In the genomic region with DNA sequence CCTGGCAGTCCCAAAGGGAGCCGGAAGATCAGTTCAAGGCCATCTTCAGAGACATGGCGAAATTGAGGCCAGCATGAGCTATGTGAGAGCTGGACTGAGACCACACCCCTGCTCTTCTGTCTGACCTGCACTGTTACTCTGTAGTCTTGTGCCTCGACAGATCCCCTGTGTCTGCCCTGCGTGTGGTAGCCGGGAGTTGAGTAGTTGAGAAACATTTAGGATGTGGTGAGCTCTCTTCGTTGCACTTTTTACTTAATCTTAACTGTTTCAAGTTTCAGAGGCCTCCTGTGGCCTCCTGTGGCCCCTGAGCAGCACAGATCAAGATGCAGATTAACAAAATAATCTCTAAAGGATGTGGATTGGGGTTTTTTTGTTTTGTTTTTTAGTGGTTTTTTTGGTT, we compare ENCODE assay signal across 19 mouse cellular contexts.
DNase-seq lines count a peak whose midpoint lies in the region; ATAC-seq and TF ChIP-seq lines count a peak whose summit lies in the region.
"Had no signal": no experiment of that assay in that cellular context is flagged by ENCODE, and none has a peak within 500 bp of the region (broad histone marks: within the 10 kb centered on the region; RNA-seq: fewer than 3 reads in every experiment).

No protein-coding gene starts in this region.

- no peaks in the 10 kb centered on the region for H3K36me3 ChIP-seq in hindbrain, embryonic 10.5 days
- H3K36me3 ChIP-seq in hindbrain, embryonic 16.5 days (ENCODE audit: control insufficient read depth, insufficient read depth, low read length) = no peaks in the 10 kb centered on the region
- H3K36me3 ChIP-seq in forebrain, embryonic 11.5 days (ENCODE audit: control insufficient read depth, insufficient read depth, low read length) = no peaks in the 10 kb centered on the region
- no peaks in the 10 kb centered on the region for H3K36me3 ChIP-seq in lung, postnatal 0 days (ENCODE audit: insufficient read depth, low read length)
- H3K36me3 ChIP-seq: embryonic facial prominence, embryonic 15.5 days; heart, embryonic 10.5 days; hindbrain, embryonic 12.5 days; intestine, embryonic 15.5 days; kidney, embryonic 15.5 days had no signal

- no peak for ATAC-seq in hindbrain, embryonic 16.5 days
- ATAC-seq in megakaryocyte progenitor cell, adult 5-6 weeks (replicated peaks; ENCODE audit: poor library complexity) = peak; percentile 55
- no peak for ATAC-seq in forebrain, embryonic 11.5 days (replicated peaks; ENCODE audit: low FRiP score)
- ATAC-seq in lung, postnatal 0 days = no peak
- ATAC-seq: forebrain, postnatal 0 days; intestine, embryonic 15.5 days; midbrain, embryonic 16.5 days had no signal

- no peaks in the 10 kb centered on the region for H3K27me3 ChIP-seq in hindbrain, embryonic 10.5 days (ENCODE audit: insufficient read depth, poor library complexity, severe bottlenecking)
- no peaks in the 10 kb centered on the region for H3K27me3 ChIP-seq in hindbrain, embryonic 16.5 days (replicated peaks; ENCODE audit: control insufficient read depth, insufficient read depth, low read length)
- H3K27me3 ChIP-seq in forebrain, embryonic 11.5 days (ENCODE audit: control insufficient read depth, insufficient read depth, low read length) = no peaks in the 10 kb centered on the region
- no peaks in the 10 kb centered on the region for H3K27me3 ChIP-seq in lung, postnatal 0 days (replicated peaks; ENCODE audit: insufficient read depth, low read length)
- H3K27me3 ChIP-seq: embryonic facial prominence, embryonic 15.5 days; hindbrain, embryonic 12.5 days; intestine, embryonic 15.5 days; kidney, embryonic 15.5 days had no signal

- H3K4me2 ChIP-seq in hindbrain, embryonic 16.5 days (ENCODE audit: low read length) = no peak overlapping the region
- H3K4me2 ChIP-seq in forebrain, embryonic 11.5 days (ENCODE audit: low read depth, low read length, severe bottlenecking) = no peak overlapping the region
- no peak overlapping the region for H3K4me2 ChIP-seq in lung, postnatal 0 days (replicated peaks; ENCODE audit: low read depth, low read length)
- H3K4me2 ChIP-seq: embryonic facial prominence, embryonic 15.5 days; hindbrain, embryonic 12.5 days; intestine, embryonic 15.5 days; kidney, embryonic 15.5 days had no signal

- no peak for TF ChIP-seq POLR2A in bone marrow, adult 2 months (IDR thresholded peaks at IDR 0.05; ENCODE audit: borderline replicate concordance, control insufficient read depth, low read depth, low read length)

- peak overlapping the region; percentile 35; the same call in 1 of the 2 replicates for H3K27ac ChIP-seq in hindbrain, embryonic 10.5 days
- H3K27ac ChIP-seq in hindbrain, embryonic 16.5 days (ENCODE audit: low read depth, low read length) = no peak overlapping the region
- H3K27ac ChIP-seq in bone marrow, adult 2 months (ENCODE audit: control insufficient read depth, insufficient read depth, low read depth, low read length, poor library complexity) = peak overlapping the region; percentile 72
- no peak overlapping the region for H3K27ac ChIP-seq in forebrain, embryonic 11.5 days (ENCODE audit: low read depth, low read length)
- no peak overlapping the region for H3K27ac ChIP-seq in lung, postnatal 0 days (ENCODE audit: low read length)
- H3K27ac ChIP-seq: embryonic facial prominence, embryonic 15.5 days; heart, embryonic 10.5 days; hindbrain, embryonic 12.5 days; intestine, embryonic 15.5 days; kidney, embryonic 15.5 days; liver, embryonic 14.5 days had no signal

- WGBS in hindbrain, embryonic 10.5 days = 43% methylated on average over 6 of the region's 6 CpGs
- 45% methylated on average over 6 of the region's 6 CpGs for WGBS in hindbrain, embryonic 16.5 days
- 17% methylated on average over 6 of the region's 6 CpGs for WGBS in bone marrow, adult 2 months
- 42% methylated on average over 6 of the region's 6 CpGs for WGBS in forebrain, embryonic 11.5 days
- WGBS in lung, postnatal 0 days = 56% methylated on average over 6 of the region's 6 CpGs

- no peak overlapping the region for H3K9ac ChIP-seq in hindbrain, embryonic 16.5 days (ENCODE audit: low read depth, low read length)
- no peak overlapping the region for H3K9ac ChIP-seq in forebrain, embryonic 11.5 days (ENCODE audit: low read length)
- H3K9ac ChIP-seq in lung, postnatal 0 days (replicated peaks; ENCODE audit: low read depth) = no peak overlapping the region
- H3K9ac ChIP-seq: embryonic facial prominence, embryonic 15.5 days; forebrain, postnatal 0 days; hindbrain, embryonic 12.5 days; intestine, embryonic 15.5 days; kidney, embryonic 15.5 days; liver, embryonic 14.5 days had no signal

- no peak for TF ChIP-seq CTCF in bone marrow, adult 2 months (IDR thresholded peaks at IDR 0.05; ENCODE audit: control insufficient read depth, insufficient read depth, low read length)
- TF ChIP-seq CTCF in lung, postnatal 0 days (IDR thresholded peaks at IDR 0.05) = no peak

- H3K4me3 ChIP-seq in hindbrain, embryonic 10.5 days = no peak overlapping the region
- no peak overlapping the region for H3K4me3 ChIP-seq in hindbrain, embryonic 16.5 days (ENCODE audit: low read length)
- peak overlapping the region; percentile 40 for H3K4me3 ChIP-seq in bone marrow, adult 2 months (replicated peaks; ENCODE audit: control insufficient read depth, low read depth, low read length)
- H3K4me3 ChIP-seq in forebrain, embryonic 11.5 days (ENCODE audit: low read depth, low read length) = no peak overlapping the region
- no peak overlapping the region for H3K4me3 ChIP-seq in lung, postnatal 0 days (ENCODE audit: low read depth, low read length)
- H3K4me3 ChIP-seq: embryonic facial prominence, embryonic 15.5 days; heart, embryonic 10.5 days; hindbrain, embryonic 12.5 days; intestine, embryonic 15.5 days; kidney, embryonic 15.5 days had no signal

- H3K9me3 ChIP-seq in hindbrain, embryonic 10.5 days = no peaks in the 10 kb centered on the region
- no peaks in the 10 kb centered on the region for H3K9me3 ChIP-seq in hindbrain, embryonic 16.5 days (ENCODE audit: control insufficient read depth, low read length)
- no peaks in the 10 kb centered on the region for H3K9me3 ChIP-seq in forebrain, embryonic 11.5 days (ENCODE audit: control insufficient read depth, low read length)
- no peaks in the 10 kb centered on the region for H3K9me3 ChIP-seq in lung, postnatal 0 days (ENCODE audit: low read length)
- H3K9me3 ChIP-seq: embryonic facial prominence, embryonic 15.5 days; heart, embryonic 10.5 days; hindbrain, embryonic 12.5 days; intestine, embryonic 15.5 days; kidney, embryonic 15.5 days had no signal

- DNase-seq in hindbrain, embryonic 10.5 days (ENCODE audit: low spot score) = no peak
- DNase-seq in CD4-positive, CD25-positive, alpha-beta regulatory T cell, adult 2 months (ENCODE audit: low read depth, low spot score) = peak; percentile 49
- no peak for DNase-seq in forebrain, embryonic 11.5 days (ENCODE audit: low spot score)
- DNase-seq in lung, postnatal 25 days (ENCODE audit: low spot score) = no peak
- DNase-seq in lung, postnatal 0 days (ENCODE audit: low spot score) = no peak
- DNase-seq: adrenal gland, postnatal 10 days; cerebellum, adult 9-11 months; forebrain, postnatal 0 days; gastrocnemius, postnatal 36 days had no signal

- no peak for TF ChIP-seq EP300 in lung, postnatal 0 days (IDR thresholded peaks at IDR 0.05)

- H3K4me1 ChIP-seq in hindbrain, embryonic 10.5 days (replicated peaks) = peaks cover 51% of the 10 kb centered on the region
- H3K4me1 ChIP-seq in hindbrain, embryonic 16.5 days (ENCODE audit: control insufficient read depth, insufficient read depth, low read depth, low read length) = peaks cover 18% of the 10 kb centered on the region
- H3K4me1 ChIP-seq in bone marrow, adult 2 months (ENCODE audit: control insufficient read depth, insufficient read depth, low read length) = peaks cover 3% of the 10 kb centered on the region; the same call in 1 of the 2 replicates
- H3K4me1 ChIP-seq in forebrain, embryonic 11.5 days (replicated peaks; ENCODE audit: control insufficient read depth, insufficient read depth, low read length) = peaks cover 6% of the 10 kb centered on the region; the same call in 1 of the 2 replicates
- peaks cover 13% of the 10 kb centered on the region; the same call in 1 of the 2 replicates for H3K4me1 ChIP-seq in lung, postnatal 0 days (ENCODE audit: insufficient read depth, low read depth, low read length)

Comparison
In these comparisons a context has a peak if more than half of its experiments do, and no peak if none do; other contexts are left out.
1. H3K27ac ChIP-seq: peak in hindbrain, embryonic 10.5 days (single experiment) and bone marrow, adult 2 months (single experiment); none in hindbrain, embryonic 16.5 days (single experiment), forebrain, embryonic 11.5 days (single experiment) and lung, postnatal 0 days (single experiment).